Mouse (Mus musculus): Measurements from ENCODE around the gene Rtn3.

The Rtn3 gene

DNA sequence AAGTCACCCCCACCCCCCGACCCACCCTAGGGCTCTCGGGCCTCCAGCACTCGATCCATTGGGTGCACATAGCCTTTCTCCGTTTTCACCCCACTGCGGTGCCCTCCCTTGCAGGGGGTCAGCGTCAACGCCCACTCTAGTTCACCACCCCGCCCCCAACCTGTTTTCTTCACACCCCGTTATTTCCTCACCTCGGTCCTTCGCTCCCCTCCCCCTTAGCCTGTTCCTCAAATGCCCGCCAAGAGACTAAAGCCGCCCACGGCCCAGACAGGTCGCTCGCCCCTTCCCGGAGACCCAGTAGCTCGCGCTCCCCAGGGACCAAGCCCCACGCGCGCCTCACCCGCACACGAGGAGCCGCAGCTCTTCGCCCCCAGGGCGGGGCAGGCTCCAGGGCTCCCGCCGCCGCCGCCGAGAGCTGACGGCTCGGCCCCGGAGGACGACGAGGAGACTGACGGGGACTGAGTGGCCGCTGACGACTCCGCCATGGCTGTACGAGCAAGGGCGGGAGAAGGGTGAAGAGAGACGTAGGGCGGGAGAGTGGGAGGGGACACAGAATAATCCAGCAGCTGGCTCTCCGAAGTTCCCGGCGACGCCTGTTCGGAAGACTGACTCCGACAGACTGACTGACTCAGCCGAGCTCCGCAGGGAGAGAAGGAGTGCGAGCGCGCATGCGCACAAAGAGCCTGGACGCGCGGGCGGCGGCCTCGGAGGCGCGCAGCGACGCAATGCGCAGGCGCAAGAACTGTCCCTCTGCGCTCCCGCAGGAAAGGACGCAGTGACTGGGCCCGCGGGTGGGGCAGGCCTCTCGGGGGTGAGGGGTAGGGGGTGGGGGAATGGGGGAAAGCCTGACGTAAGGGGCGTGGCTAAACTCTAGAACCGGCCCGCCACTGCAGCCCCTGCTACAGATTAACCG lies at the start of gene Rtn3:
TSS of gene Rtn3 (minus strand) at position 683 of the 913 bp plus-strand sequence.
- under 1% methylated on average over 80 of the region's 80 CpGs for WGBS

DNA sequence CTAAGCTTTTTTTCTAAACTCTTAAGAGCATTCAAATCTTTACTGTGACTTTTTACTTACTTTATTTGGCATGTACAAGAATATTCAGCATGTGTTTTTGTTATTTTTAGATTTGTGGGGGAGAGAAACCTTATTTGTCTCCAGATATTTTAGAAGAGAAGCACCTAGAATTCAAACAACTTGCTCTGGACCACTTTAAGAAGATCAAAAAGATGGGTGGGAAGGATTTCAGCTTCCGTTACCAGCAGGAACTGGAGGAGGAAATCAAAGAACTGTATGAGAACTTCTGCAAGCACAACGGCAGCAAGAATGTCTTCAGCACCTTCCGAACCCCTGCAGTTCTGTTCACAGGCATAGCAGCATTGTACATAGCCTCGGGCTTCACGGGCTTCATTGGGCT lies 48.8 kb upstream of the Rtn3 start:
- 51% methylated on average over 5 of the region's 5 CpGs for WGBS

DNA sequence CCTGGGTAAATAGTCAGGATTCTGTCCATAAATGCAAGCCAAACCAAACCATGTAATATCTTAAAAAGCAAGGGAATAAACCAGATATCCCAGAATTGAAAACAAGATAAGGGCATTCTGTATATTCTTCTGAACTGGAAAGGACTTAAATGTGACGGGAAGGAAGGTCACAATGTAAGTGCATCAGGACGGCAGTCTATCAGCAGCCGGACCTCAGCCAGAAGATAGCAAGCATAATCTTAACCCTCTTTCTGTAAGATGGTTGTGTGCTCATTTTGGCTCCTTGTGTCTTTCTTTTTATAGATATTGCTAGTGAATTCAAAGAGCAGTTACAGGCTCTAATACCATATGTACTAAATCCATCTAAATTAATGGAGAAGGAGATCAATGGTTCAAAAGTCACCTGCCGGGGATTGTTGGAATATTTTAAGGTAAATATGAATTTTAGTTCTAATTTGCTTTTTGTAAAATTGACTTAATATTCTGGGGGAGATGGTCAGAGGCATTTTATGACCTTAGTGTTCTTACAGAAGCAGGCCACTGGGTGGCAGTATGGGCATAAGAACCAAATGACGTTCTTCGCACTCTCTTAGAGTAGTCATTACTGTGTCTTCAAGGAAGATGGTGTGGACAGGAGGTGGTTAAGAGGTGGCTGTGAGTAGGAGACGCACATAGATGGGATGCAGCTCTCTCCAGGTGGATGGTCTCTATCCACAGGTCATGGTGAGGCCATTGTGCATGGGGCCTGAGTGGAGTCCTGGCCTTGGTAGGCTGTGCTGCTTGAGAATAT lies 45.8 kb upstream of the Rtn3 start:
- 43% methylated on average over 7 of the region's 7 CpGs for WGBS

DNA sequence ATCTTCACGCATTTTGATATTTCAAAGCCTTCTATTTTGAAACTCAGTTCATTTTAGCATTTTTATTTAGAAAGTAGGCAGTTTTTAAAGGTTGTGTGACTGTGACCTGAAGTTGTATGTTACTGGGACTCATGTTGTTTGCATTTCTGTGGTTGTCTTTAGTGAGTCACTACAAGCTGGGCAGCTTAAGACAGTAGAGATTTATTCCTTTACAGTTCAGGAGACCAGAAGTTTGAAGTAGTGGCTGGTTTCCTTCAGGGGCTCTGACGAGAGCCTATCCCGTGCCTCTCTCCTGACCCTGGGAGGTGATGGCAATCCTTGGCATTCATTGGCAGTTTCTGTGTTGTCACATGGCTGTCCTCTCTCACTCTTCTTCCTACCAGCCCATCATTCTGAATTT lies 41.8 kb upstream of the Rtn3 start:
- WGBS, result 77% methylated on average over 3 of the region's 3 CpGs

DNA sequence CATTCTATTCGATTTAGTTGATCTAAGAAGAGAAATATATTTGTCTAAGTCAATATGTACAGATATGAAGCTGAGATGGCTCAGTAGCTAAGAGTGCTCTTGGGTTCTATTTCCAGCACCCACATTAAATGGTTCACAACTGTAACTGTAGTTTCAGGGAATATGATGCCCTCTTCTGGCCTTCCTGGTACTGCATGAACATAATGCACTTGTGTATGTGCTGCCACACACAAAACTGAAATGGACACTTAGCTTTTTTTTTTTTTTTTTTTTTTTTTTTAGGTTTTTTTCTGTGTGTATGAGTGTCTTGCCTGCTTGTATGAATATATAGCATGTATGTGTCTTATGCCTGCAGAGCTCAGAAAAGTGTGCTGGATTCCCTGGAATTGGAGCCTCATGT lies 40.2 kb upstream of the Rtn3 start:
- 100% methylated on average over 1 of the region's 1 CpGs for WGBS

DNA sequence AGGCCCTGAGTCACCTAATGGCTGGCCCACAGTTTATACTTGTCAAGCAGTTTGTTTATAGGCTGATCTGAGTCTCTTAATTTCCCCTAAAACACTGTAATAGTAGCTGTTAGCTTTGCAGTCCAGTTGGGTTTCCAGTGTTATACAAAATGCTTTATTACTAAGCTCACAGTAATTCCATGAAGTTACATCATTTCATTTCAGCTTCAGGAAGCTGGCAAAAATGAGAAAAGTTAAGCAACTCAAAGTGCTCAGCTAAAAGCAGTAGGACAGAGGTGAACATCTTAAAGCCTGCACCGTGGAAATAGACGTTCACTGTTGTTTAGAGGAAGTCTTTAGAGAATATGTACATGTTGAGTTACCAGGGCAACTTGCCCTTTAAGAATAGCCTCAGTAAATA lies 39.8 kb upstream of the Rtn3 start:
- 97% methylated on average over 2 of the region's 2 CpGs for WGBS

DNA sequence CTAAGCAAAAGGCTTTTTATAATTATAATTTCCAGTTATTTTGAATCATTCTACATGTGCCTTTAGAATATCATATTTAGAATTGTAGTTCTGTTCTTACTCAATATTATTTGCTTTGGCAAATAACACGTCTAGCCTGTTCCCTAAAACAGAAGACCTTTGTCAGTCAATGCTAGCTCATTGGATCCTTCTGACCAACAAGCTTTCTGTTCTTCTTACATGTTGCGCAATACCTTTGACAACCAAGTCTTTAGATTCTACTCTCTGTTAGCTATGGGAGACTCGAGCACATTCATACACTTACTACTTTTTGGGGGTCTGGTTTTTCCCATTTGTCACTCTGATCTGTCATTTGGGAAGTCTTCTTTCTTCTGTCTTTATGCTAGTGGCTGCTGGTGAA lies 38.5 kb upstream of the Rtn3 start:
- WGBS, result 81% methylated on average over 3 of the region's 3 CpGs

DNA sequence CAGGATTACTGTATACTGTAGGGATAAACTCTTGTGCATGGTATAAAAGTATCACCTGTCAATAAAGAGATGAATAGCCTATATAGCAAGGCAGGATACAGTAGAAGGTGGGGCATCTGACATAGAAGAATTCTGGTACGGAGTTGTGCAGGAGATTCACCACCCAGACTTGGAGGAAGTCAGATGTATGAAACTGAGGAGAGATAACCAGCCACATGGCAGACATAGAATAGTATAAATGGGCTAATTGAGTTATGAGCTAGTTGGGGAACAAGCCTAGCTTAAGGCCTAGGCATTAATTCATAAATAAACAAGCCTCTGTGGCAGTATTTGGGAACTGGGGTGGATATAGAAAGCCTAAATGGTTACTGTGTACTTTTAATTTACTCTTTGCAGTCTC lies 33.4 kb upstream of the Rtn3 start:
- WGBS, result 86% methylated on average over 1 of the region's 1 CpGs

DNA sequence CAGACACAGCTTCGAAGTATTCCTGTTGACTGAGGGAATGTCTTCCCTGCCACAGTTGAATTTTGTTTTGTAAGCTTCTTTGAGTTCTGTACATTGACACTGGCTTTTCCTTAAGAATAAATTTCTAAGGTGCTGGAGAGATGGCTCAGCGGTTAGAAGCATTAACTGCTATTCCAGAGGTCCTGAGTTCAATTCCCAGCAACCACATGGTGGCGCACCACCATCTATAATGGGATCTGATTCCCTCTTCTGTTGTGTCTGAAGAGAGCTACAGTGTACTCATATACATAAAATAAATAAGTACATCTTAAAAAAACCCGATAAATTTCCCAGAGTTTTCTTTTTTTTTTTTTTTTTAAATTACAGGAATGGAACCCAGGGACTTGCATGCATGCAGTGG lies 24.9 kb upstream of the Rtn3 start:
- WGBS, result 72% methylated on average over 4 of the region's 4 CpGs

DNA sequence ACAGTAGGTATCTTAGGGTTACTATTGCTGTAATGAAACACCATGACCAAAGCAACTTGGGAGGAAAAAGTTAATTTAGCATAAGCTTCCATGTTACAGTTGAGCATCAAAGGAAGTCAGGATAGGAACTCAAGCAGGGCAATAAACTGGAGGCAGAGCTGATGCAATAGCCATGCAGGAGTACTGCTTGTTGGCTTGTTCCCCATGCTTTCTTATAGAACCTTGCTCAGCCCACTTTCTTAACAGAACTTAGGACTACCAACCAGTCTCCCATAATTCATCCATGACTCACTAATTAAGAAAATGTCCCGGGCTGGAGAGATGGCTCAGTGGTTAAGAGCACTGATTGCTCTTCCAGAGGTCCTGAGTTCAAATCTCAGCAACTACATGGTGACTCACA lies 23.2 kb upstream of the Rtn3 start:
- WGBS, result 90% methylated on average over 1 of the region's 1 CpGs

DNA sequence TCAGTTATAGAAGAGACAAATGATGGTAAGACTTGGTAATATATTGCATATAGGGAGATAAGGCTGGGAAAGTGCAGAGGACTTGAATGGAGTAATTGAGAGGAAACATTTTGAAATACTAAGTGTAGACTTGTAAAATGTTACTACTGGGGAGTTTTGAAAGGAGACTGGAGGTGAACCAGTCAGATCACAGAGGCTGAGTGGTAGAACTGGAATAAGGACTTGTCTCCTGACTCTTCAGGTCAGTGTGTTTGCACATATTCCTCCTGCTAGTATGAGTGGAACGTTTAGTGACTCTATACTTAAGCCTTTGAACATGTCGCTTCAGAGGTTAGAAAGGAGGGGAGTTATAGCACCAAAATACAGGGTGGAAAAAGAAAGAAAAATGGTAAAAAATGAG lies 19.4 kb upstream of the Rtn3 start:
- 94% methylated on average over 2 of the region's 2 CpGs for WGBS

DNA sequence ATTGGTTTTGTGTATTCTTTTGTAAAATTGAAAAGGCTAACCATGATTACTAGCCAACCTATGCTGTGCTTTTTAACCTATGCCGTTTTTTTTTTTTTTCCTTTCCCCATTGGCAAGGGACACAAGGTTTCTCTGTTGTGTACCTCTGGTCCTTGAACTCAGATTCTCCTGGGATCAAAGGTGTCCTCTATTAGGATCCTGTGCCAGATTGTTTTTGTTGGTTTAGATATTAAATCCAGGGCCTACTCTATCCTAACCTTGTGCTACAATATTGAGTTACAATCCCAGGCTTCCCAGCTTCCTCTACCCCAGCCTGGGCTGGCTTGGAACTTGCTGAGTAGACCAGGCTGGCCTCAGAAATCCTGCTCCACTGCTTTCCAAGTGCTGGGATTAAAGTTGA lies 17.6 kb upstream of the Rtn3 start:
- 77% methylated on average over 1 of the region's 1 CpGs for WGBS

DNA sequence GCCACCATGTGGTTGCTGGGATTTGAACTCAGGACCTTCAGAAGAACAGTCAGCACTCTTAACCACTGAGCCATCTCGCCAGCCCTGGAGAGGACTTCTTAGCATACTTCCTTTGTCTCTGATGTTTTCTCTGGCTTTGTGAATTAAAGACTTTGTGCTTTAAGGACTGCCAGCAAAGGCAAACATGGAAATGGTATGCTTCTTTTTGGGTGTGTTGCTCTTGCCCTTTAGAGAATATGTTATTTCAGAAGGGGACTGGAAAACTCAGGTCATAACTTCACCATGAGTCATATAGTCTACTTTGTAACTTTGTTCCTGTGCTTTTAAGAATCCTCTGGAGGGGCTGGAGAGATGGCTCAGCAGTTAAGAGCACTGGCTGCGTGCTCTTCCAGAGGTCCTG lies 15.7 kb upstream of the Rtn3 start:
- WGBS, result 74% methylated on average over 2 of the region's 2 CpGs

DNA sequence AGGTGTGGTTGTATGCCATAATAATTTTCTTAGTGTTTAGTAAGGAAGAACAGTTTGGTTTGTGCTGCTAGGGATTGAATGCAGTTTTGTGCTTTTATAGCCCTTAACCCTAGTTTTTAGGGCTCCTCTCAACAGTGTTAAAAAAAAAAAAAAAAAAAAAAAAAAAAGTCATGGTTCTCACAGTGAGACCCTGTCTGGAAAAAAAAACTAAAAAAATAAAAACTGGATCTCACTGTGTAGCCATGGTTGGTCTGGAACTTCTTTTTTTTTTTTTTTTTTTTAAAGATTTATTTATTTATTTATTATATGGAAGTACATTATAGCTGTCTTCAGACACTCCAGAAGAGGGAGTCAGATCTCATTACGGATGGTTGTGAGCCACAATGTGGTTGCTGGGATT lies 13.0 kb upstream of the Rtn3 start:
- 42% methylated on average over 1 of the region's 1 CpGs for WGBS

DNA sequence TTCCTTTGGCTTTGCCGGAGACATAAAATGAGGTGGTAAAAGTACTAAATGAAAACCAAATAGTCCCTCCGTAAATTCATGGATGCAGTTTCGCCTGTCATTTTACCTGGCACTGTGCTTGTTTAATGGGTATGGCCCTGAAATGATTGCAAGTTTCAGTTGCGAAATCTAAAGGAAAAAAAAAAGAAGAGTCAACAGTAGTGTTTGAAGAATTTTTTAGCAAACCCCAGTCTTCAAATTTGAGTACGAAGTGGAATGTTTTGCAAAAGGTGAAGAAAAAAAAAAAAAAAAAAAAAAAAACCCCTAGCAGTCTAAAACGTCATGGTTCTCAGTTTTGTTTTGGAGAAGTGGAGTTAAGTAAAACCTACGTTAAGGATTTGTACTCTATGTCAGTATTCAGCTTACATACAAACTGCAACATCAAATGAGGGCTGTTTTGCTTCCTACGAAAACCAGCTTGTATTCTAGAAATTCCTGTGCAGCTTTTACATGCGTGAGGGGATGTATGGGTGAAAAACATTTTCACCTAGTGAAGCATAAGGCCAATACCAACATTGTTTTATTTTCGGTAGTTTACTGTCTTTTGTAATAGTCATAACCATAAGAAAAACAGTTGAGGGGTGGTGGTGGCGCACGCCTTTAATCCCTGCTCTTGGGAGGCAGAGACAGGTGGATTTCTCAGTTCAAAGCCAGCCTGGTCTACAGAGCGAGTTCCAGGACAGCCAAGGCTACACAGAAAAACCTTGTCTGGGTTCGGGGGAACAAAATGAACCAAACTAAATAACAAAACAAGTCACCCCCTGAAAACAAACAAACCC lies 12.3 kb upstream of the Rtn3 start:
- 23% methylated on average over 14 of the region's 14 CpGs for WGBS

DNA sequence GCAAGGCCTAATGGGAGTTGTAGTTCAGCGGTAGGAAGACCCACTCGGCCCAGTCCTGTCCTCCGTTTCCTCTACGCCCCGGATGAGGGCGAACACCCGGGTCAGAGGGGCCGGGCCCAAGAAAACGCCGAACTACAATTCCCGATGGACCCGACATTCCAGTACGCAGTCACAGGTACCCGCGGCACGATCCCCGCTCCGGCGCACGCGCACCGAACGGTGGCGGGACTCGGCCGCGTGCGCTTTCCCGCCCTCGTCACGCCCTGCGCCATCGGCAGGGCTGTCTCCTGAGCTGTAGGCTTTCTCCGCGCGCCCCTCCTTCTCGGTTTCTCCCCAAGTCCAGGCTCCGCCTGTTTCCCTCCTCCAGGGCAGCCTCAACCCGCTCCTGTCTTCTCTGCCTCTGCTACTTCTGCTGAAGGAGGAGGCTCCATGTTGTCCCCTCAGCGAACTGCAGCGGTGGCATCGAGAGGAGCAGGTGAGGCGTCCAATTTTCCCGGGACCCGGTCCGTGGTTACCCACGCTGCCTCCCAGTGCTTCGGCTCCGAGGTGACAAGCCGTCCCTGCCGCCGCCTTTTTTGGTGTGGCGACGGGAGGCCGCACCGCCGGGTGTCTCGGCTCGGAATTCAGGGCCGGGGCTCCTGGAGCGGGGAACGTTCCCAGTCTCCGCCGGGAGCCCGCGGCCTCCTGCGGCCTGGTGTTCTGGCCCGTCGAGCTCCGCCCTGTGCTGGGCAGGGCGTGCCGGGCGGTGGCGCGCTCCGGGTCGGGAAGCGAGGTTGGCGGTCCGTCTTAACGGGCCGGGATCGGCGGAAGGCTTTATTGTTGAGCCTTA lies 11.3 kb upstream of the Rtn3 start:
- WGBS, result under 1% methylated on average over 84 of the region's 84 CpGs

DNA sequence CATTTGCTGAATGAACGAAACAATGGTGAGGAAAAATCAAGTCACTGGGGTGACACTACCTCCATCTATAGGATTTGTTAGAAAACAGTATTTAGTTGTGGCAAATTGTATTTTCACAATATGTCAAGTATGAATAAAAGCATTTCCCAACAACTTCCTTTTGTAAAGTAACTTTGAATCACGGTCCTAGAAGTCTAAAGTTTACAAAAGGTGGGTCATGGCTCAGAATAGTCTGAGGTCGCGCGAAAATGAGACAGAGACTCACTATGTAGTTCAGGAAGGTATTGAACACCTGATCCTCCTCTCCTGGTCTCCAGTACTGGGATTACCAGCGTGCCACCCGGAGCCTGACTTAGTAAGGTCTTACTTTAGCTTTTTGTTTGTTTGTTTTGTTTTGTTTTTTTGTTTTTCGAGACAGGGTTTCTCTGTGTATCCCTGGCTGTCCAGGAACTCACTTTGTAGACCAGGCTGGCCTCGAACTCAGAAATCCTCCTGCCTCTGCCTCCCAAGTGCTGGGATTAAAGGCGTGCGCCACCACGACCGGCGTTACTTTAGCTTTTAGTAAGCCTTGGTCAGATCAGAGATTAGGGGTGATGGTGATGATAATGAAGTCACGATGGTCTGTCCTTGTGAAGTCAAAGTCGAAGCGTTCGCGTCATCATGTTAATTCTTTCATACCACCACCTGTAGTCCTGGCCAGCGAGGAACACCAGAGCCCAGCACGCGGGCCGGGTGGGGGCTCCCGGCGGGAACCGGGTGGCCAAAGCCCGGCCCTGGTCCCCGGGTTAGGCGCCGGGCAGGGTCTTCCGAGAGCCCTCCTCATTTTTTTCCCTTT lies 10.5 kb upstream of the Rtn3 start, which contains the start of gene Atl3:
TSS of gene Atl3 (plus strand) at position 689 of the 835 bp plus-strand sequence.
- 27% methylated on average over 31 of the region's 31 CpGs for WGBS

DNA sequence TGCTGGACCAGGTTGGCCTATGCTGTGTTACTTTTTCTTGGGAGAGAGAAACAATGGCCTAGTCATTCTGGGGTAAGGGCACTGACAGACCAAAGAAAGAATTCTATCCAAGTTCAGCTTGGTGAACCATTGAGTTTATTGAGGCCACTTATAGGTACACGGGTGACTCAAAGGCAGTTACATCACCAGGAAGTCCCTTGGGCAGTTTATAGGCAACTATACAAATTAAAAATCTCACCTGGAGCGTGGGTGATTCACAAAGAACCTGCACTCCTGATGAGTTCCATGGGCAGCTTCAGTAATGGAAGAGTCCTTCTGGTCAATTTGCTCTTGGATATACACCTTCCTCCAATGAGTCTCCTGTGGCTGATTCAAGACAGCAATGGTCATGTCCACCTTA lies 9.6 kb upstream of the Rtn3 start:
- WGBS, result 91% methylated on average over 2 of the region's 2 CpGs

DNA sequence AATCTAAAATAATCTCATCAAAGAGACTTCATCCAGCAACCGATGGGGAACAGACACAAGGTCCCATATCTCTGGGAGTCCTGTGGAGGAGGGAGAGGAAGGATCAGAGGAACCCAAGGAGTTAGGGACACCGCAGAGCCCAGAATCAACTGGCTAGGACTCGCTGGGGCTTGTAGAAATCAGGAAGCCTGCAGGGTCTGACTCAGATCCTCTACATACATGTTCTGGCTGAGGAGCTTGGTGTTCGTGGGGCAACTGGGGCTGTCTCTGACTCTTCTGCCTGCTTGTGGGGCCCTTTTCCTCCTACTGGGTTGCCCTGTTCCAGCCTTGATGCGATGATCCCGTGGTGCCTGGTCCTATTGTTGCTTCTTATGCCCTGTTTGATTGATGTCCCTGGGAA lies 8.9 kb upstream of the Rtn3 start:
- WGBS, result 87% methylated on average over 6 of the region's 6 CpGs

DNA sequence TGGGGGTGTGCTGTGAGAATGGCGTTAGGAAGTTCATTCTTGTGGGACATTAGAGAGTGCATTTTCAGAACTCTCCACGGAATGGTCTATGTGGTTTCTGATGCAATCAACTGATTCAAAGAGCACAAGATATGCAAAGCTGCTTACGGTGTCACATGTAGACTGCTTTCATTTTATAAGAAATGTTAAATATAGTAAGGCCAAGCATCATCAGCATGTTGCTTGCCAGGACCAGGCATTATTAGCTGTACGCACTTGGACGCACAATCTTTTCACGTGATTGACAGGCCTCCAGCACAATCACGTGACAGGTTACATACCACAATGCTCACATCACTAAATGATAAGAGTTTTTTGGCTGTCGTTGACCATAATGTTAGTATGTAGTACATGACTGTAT lies 4.6 kb upstream of the Rtn3 start:
- 86% methylated on average over 8 of the region's 8 CpGs for WGBS

All from cerebral cortex, adult 2 months (tissue).